Mouse (Mus musculus) erythroblast, embryonic 14.5 days (primary cell): ENCODE results near the gene Gm10563. TPM values are rescaled to one million over a fixed set of nuclear protein-coding genes. Genes with fewer than 3 reads are reported as not detected.

Experiments
- H3K27me3 ChIP-seq: 2 replicates; pipeline ENCODE4 v1.6.1; 2012; ENCODE audit warnings: inconsistent platforms; ENCODE audit not compliant: control insufficient read depth
- H3K36me3 ChIP-seq: 2 replicates; pipeline ENCODE4 v1.6.1; 2012; ENCODE audit warnings: mild to moderate bottlenecking, inconsistent platforms; ENCODE audit not compliant: control insufficient read depth
- H3K4me1 ChIP-seq: 2 replicates; pipeline ENCODE4 v1.6.1; 2012; ENCODE audit warnings: inconsistent platforms; ENCODE audit not compliant: control insufficient read depth
- H3K4me3 ChIP-seq: replicated peaks from 2 replicates; pipeline ENCODE3; 2012; ENCODE audit warnings: moderate library complexity, mild to moderate bottlenecking, inconsistent platforms
- H3K9me3 ChIP-seq: 2 replicates; pipeline ENCODE4 v1.6.1; 2012; ENCODE audit warnings: low read length, inconsistent platforms, mixed read lengths; ENCODE audit not compliant: control insufficient read depth
- GATA1 ChIP-seq: IDR thresholded peaks from 2 replicates; pipeline ENCODE4 v1.6.1; 2012; ENCODE audit warnings: low read length, inconsistent platforms, mixed read lengths
- TAL1 ChIP-seq: IDR thresholded peaks from 3 replicates; pipeline ENCODE4 v1.6.1; 2012; ENCODE audit warnings: low read length, inconsistent platforms, mixed read lengths
- polyA plus RNA-seq: library from polyadenylated mRNA; stranded (reverse); fragments of >175 nt; gene quantifications from 2 replicates; pipeline ENCODE4 v1.2.3, GENCODE M21; 2012

Gene Gm10563
- polyA plus RNA-seq, 1 experiment = not detected

- H3K36me3 ChIP-seq = peaks cover 64% of the 10 kb centered on the region
Measured at GRCm38 (mm10) chr4:155589356-155589755, 55.9 kb downstream of the Gm10563 start.

GRCm38 (mm10) chr4:155582279-155582905 is 62.8 kb downstream of the Gm10563 start:
- H3K27me3 ChIP-seq = no peaks in the 10 kb centered on the region
- peaks cover 12% of the 10 kb centered on the region for H3K4me1 ChIP-seq
- no peak for TF ChIP-seq GATA1
- peaks cover 82% of the 10 kb centered on the region for H3K36me3 ChIP-seq
- H3K4me3 ChIP-seq = no peak overlapping the region
- H3K9me3 ChIP-seq = no peaks in the 10 kb centered on the region

More at GRCm38 (mm10) chr4:155589356-155589755, 55.9 kb downstream of the Gm10563 start:
- H3K27me3 ChIP-seq = no peaks in the 10 kb centered on the region
- H3K9me3 ChIP-seq = no peaks in the 10 kb centered on the region
- no peak for TF ChIP-seq TAL1
- no peak for TF ChIP-seq GATA1
- no peaks in the 10 kb centered on the region for H3K4me1 ChIP-seq
- H3K4me3 ChIP-seq = no peak overlapping the region

- Histone ChIP-seq H3K27me3 (no peaks in the 10 kb centered on the region), H3K4me3 (no peak overlapping the region), H3K36me3 (peaks cover 71% of the 10 kb centered on the region), H3K9me3 (no peaks in the 10 kb centered on the region), H3K4me1 (peaks cover 12% of the 10 kb centered on the region)
- no peak for TF ChIP-seq GATA1
- TF ChIP-seq TAL1 = no peak
Measured at GRCm38 (mm10) chr4:155580420-155580819, 64.8 kb downstream of the Gm10563 start.

GRCm38 (mm10) chr4:155578336-155579125 is 66.7 kb downstream of the Gm10563 start:
- Histone ChIP-seq H3K4me1 (peaks cover 16% of the 10 kb centered on the region), H3K9me3 (no peaks in the 10 kb centered on the region), H3K4me3 (no peak overlapping the region), H3K36me3 (peaks cover 52% of the 10 kb centered on the region), H3K27me3 (no peaks in the 10 kb centered on the region)
- TF ChIP-seq GATA1 (no peak), TAL1 (no peak)

GRCm38 (mm10) chr4:155577741-155578140 is 67.5 kb downstream of the Gm10563 start:
- Histone ChIP-seq H3K27me3 (no peaks in the 10 kb centered on the region), H3K4me3 (no peak overlapping the region), H3K36me3 (peaks cover 48% of the 10 kb centered on the region), H3K9me3 (no peaks in the 10 kb centered on the region), H3K4me1 (peaks cover 16% of the 10 kb centered on the region)
- no peak for TF ChIP-seq GATA1
- TF ChIP-seq TAL1 = no peak

- H3K4me3 ChIP-seq = no peak overlapping the region
- H3K4me1 ChIP-seq = peaks cover 12% of the 10 kb centered on the region
- peaks cover 41% of the 10 kb centered on the region for H3K36me3 ChIP-seq
Measured at GRCm38 (mm10) chr4:155577132-155577531, 68.1 kb downstream of the Gm10563 start.

GRCm38 (mm10) chr4:155575521-155575920 is 69.7 kb downstream of the Gm10563 start:
- H3K36me3 ChIP-seq = peaks cover 35% of the 10 kb centered on the region
- TF ChIP-seq GATA1 (no peak), TAL1 (no peak)
- H3K27me3 ChIP-seq = no peaks in the 10 kb centered on the region
- H3K9me3 ChIP-seq = no peaks in the 10 kb centered on the region
- H3K4me1 ChIP-seq = peaks cover 16% of the 10 kb centered on the region
- H3K4me3 ChIP-seq = no peak overlapping the region

More at GRCm38 (mm10) chr4:155577132-155577531, 68.1 kb downstream of the Gm10563 start:
- no peaks in the 10 kb centered on the region for H3K9me3 ChIP-seq
- TF ChIP-seq GATA1 (no peak), TAL1 (no peak)
- no peaks in the 10 kb centered on the region for H3K27me3 ChIP-seq

GRCm38 (mm10) chr4:155574931-155575330 is 70.3 kb downstream of the Gm10563 start:
- TF ChIP-seq TAL1 (no peak), GATA1 (no peak)
- H3K9me3 ChIP-seq = no peaks in the 10 kb centered on the region
- H3K4me3 ChIP-seq = no peak overlapping the region
- H3K4me1 ChIP-seq = peaks cover 16% of the 10 kb centered on the region
- no peaks in the 10 kb centered on the region for H3K27me3 ChIP-seq
- H3K36me3 ChIP-seq = peaks cover 32% of the 10 kb centered on the region

GRCm38 (mm10) chr4:155573876-155574275 is 71.3 kb downstream of the Gm10563 start:
- no peak overlapping the region for H3K4me3 ChIP-seq
- peaks cover 22% of the 10 kb centered on the region for H3K36me3 ChIP-seq
- H3K27me3 ChIP-seq = no peaks in the 10 kb centered on the region
- TF ChIP-seq TAL1 (no peak), GATA1 (no peak)
- H3K4me1 ChIP-seq = peaks cover 14% of the 10 kb centered on the region
- no peaks in the 10 kb centered on the region for H3K9me3 ChIP-seq
